Mouse (Mus musculus): ENCODE data around the gene Nup85. TPM values are rescaled to one million over a fixed set of nuclear protein-coding genes. Genes with fewer than 3 reads are reported as not detected.

Nup85 gene
- polyA plus RNA-seq, 1 experiment: not detected

GRCm38 (mm10) chr11:115534759-115535371 is 29.4 kb upstream of the Nup85 start:
- peaks cover 5% of the 10 kb centered on the region for H3K4me1 ChIP-seq (ENCODE audit: control insufficient read depth, insufficient read depth, low read length)
- peak overlapping the region; percentile 75 for H3K4me3 ChIP-seq (ENCODE audit: insufficient read depth, low read depth, low read length)
- under 1% methylated on average over 11 of the region's 11 CpGs for WGBS
- TF ChIP-seq CTCF (IDR thresholded peaks at IDR 0.05; ENCODE audit: insufficient read depth, low read depth, low read length): no peak
- TF ChIP-seq POLR2A (IDR thresholded peaks at IDR 0.05; ENCODE audit: insufficient read depth, low read depth, low read length): no peak
- peak overlapping the region; percentile 81; the same call in 1 of the 2 replicates for H3K27ac ChIP-seq (ENCODE audit: insufficient read depth, low read depth, low read length)

DNA sequence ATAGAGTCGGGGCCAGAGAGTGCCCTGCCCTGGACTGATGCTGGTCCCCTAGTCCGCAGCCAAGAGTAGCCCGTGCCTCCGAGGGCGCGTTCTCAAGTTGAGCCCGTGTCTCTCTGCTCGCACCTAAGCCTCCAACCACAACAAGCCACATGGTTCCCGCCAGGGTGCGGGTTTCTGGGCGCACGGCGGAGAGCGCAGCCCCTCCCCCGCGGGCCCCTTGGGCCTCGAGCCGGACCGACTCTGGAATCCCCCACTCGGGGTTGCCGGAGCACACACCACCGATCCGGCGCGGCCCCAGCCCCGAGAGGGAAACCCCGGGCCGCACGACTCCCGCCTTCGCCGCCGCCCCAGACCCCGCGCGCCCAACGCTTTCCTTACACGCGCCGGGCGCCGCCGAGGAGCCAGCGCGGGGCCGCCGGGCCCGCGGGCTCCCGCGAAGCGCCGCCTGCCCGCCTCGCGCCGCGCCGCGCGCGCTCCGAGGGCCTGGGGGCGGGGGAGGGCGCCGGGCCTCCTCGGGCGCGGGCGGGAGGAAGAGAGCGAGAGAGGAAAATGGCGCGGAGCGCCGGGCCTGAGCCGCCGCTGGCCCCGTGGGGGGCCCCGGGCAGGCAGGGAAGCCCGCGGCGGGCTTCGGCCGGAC is 28.7 kb upstream of the Nup85 start:
- Histone ChIP-seq H3K27ac (ENCODE audit: insufficient read depth, low read depth, low read length) (peak overlapping the region; percentile 97), H3K4me3 (ENCODE audit: insufficient read depth, low read depth, low read length) (peak overlapping the region; percentile 75), H3K4me1 (ENCODE audit: control insufficient read depth, insufficient read depth, low read length) (peaks cover 5% of the 10 kb centered on the region)
- TF ChIP-seq POLR2A (IDR thresholded peaks at IDR 0.05; ENCODE audit: insufficient read depth, low read depth, low read length) (no peak; the same call in 1 of the 2 replicates), CTCF (IDR thresholded peaks at IDR 0.05; ENCODE audit: insufficient read depth, low read depth, low read length) (no peak)
- under 1% methylated on average over 81 of the region's 84 CpGs for WGBS

DNA sequence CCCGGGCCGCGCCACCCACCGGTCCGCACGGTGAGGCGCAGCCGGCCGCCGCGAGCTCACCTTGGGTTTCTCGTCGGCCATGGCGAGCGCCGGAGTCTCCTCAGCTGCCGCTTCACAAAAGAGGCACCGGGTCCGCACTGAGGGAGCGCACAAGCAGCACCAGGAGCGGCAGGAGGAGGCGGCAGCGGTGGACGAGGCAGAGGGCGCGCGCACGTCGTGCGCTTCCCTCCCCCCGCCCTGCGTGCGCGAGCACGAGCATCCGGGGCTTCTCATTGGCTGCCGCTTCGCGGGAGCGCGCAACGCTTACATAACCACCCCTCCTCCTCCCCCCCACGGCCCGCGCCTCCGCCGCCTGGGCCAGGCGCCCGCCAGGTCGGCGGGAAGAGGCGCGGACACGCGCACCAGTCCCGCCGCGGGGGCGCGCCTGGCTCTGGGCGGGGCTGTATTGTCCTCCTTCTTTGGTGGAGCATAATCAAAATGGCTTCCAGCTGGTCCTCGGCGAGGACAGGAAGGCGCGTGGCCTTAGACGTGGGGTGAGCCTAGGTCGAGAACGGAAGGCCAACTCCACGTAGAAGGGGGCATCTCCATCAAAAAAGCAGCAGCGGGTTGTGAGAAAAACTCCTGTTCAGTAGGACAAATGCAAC is 28.1 kb upstream of the Nup85 start, which contains the start of gene Sumo2:
Gene Sumo2, minus strand, starts transcription at position 239 of the 644 bp plus-strand sequence.
- WGBS: 1% methylated on average over 70 of the region's 70 CpGs
- no peak for TF ChIP-seq CTCF (IDR thresholded peaks at IDR 0.05; ENCODE audit: insufficient read depth, low read depth, low read length)
- peak; percentile 66 for TF ChIP-seq POLR2A (IDR thresholded peaks at IDR 0.05; ENCODE audit: insufficient read depth, low read depth, low read length)
- peak within 1 kb of the TSS; percentile 97 for H3K27ac ChIP-seq (ENCODE audit: insufficient read depth, low read depth, low read length)
- H3K4me1 ChIP-seq (ENCODE audit: control insufficient read depth, insufficient read depth, low read length): peaks cover 5% of the 10 kb centered on the region
- H3K4me3 ChIP-seq (ENCODE audit: insufficient read depth, low read depth, low read length): peak within 1 kb of the TSS; percentile 75

DNA sequence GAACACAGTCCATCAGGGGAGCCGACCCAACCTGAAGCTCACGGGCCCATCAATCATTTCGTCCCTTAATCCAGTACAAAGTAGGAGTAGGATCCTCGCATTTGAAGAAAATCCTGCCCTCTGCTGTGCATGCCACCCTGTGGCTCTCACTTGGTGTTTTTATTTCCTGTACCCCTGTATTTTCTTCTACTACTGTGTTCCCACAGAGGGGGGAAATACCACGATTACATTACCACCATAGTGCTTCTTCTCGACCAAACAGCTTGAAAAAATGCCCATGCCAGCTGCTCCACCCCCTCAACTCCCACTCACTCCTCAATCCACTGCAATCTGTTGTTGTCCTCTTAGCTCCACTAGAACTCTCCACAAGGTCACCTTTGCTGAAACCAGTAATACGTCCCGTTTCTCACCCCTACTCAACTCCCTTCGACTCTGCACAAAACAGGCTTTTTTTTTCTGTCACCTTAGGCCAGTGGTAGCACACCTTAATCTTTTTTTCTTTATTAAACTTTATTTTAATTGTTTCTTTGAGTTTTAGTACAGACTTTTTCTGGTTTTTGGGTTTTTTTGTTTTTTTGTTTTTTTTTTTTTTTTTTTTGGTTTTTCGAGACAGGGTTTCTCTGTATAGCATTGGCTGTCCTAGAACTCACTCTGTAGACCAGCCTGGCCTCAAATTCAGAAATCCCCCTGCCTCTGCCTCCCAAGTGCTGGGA is 27.2 kb upstream of the Nup85 start:
- H3K4me3 ChIP-seq (ENCODE audit: insufficient read depth, low read depth, low read length): peak overlapping the region; percentile 75; the same call in 1 of the 2 replicates
- H3K4me1 ChIP-seq (ENCODE audit: control insufficient read depth, insufficient read depth, low read length): peaks cover 5% of the 10 kb centered on the region
- H3K27ac ChIP-seq (ENCODE audit: insufficient read depth, low read depth, low read length): peak overlapping the region; percentile 80
- 64% methylated on average over 10 of the region's 10 CpGs for WGBS
- no peak for TF ChIP-seq POLR2A (IDR thresholded peaks at IDR 0.05; ENCODE audit: insufficient read depth, low read depth, low read length)
- TF ChIP-seq CTCF (IDR thresholded peaks at IDR 0.05; ENCODE audit: insufficient read depth, low read depth, low read length): no peak

GRCm38 (mm10) chr11:115538045-115538444 is 26.2 kb upstream of the Nup85 start:
- no peak overlapping the region for H3K27ac ChIP-seq (ENCODE audit: insufficient read depth, low read depth, low read length)
- peaks cover 5% of the 10 kb centered on the region for H3K4me1 ChIP-seq (ENCODE audit: control insufficient read depth, insufficient read depth, low read length)
- 77% methylated on average over 2 of the region's 2 CpGs for WGBS
- no peak for TF ChIP-seq POLR2A (IDR thresholded peaks at IDR 0.05; ENCODE audit: insufficient read depth, low read depth, low read length)
- no peak for TF ChIP-seq CTCF (IDR thresholded peaks at IDR 0.05; ENCODE audit: insufficient read depth, low read depth, low read length)
- H3K4me3 ChIP-seq (ENCODE audit: insufficient read depth, low read depth, low read length): no peak overlapping the region

GRCm38 (mm10) chr11:115543571-115543970 is 20.7 kb upstream of the Nup85 start:
- 85% methylated on average over 4 of the region's 4 CpGs for WGBS
- no peak overlapping the region for H3K27ac ChIP-seq (ENCODE audit: insufficient read depth, low read depth, low read length)
- TF ChIP-seq POLR2A (IDR thresholded peaks at IDR 0.05; ENCODE audit: insufficient read depth, low read depth, low read length) (no peak), CTCF (IDR thresholded peaks at IDR 0.05; ENCODE audit: insufficient read depth, low read depth, low read length) (no peak)
- H3K4me1 ChIP-seq (ENCODE audit: control insufficient read depth, insufficient read depth, low read length): no peaks in the 10 kb centered on the region
- H3K4me3 ChIP-seq (ENCODE audit: insufficient read depth, low read depth, low read length): no peak overlapping the region

DNA sequence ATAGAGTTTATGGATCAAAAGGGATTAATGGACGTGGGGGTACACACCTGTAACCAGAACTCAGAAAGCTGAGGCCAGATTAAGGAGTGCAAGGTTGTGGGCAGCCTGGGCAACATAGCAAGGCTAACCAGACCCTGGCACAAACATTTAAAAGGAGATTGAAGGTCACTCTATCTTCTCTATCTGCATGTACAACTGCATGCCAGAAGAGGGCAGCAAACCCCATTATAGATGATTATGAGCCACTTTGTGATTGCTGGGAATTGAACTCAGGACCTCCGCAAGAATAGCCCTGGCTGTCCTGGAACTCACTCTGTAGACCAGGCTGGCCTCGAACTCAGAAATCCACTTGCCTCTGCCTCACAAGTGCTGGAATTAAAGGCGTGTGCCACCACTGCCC is 11.5 kb upstream of the Nup85 start:
- Histone ChIP-seq H3K4me3 (ENCODE audit: insufficient read depth, low read depth, low read length) (no peak overlapping the region), H3K4me1 (ENCODE audit: control insufficient read depth, insufficient read depth, low read length) (no peaks in the 10 kb centered on the region), H3K27ac (ENCODE audit: insufficient read depth, low read depth, low read length) (no peak overlapping the region)
- TF ChIP-seq POLR2A (IDR thresholded peaks at IDR 0.05; ENCODE audit: insufficient read depth, low read depth, low read length): no peak
- 65% methylated on average over 4 of the region's 4 CpGs for WGBS

GRCm38 (mm10) chr11:115555717-115556116 is 8.5 kb upstream of the Nup85 start:
- WGBS: 78% methylated on average over 17 of the region's 17 CpGs
- no peak overlapping the region for H3K4me3 ChIP-seq (ENCODE audit: insufficient read depth, low read depth, low read length)
- no peak overlapping the region for H3K27ac ChIP-seq (ENCODE audit: insufficient read depth, low read depth, low read length)
- H3K4me1 ChIP-seq (ENCODE audit: control insufficient read depth, insufficient read depth, low read length): no peaks in the 10 kb centered on the region
- TF ChIP-seq POLR2A (IDR thresholded peaks at IDR 0.05; ENCODE audit: insufficient read depth, low read depth, low read length) (no peak), CTCF (IDR thresholded peaks at IDR 0.05; ENCODE audit: insufficient read depth, low read depth, low read length) (no peak)

Measured in olfactory bulb, adult 2 months (tissue).